Mouse (Mus musculus): ENCODE measurements around the gene Epha7. TPM values are rescaled to one million over a fixed set of nuclear protein-coding genes. Genes with fewer than 3 reads are reported as not detected.

The Epha7 gene
- 1 to 10 TPM; 7.0 to 8.6 TPM for total RNA-seq (2021)
- long read RNA-seq, experiment 1, full-length matches to known transcripts: 3 of 6 reads
- long read RNA-seq, experiment 1, partial matches to known transcripts: 0 of 6 reads
- long read RNA-seq, experiment 1, other reads (novel, unspliced or antisense): 3 of 6 reads
- long read RNA-seq, experiment 2, full-length matches to known transcripts: 6 of 8 reads
- long read RNA-seq, experiment 2, partial matches to known transcripts: 0 of 8 reads
- long read RNA-seq, experiment 2, other reads (novel, unspliced or antisense): 2 of 8 reads

GRCm38 (mm10) chr4:28812691-28813289 is at the start of gene Epha7:
Epha7 (plus strand) TSS chr4:28813131.
- peak; percentile 96 to 98 for DNase-seq (ENCODE audit: low spot score in 2 of 2)

GRCm38 (mm10) chr4:28783961-28784360 is 29.0 kb upstream of the Epha7 start:
- no peak for DNase-seq (ENCODE audit: low spot score in 2 of 2)

DNA sequence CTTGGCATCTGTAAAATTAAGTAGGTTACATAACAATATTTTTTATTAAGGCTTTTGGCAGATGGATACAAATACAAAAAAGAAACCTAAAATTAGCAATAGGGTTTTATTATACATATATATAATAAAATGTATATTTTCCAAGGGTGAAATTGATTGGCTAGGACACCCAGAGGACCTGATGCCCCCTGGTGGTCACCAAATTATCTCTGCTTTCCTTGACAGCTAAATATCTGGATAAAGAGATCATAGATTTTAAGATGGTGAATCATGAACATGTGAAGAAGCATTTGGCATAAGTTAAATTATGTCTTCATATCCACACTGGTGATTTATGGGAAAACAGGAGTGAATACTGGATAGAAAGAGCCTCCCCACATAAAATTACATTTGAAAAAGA is 4.1 kb upstream of the Epha7 start:
- DNase-seq (ENCODE audit: low spot score in 2 of 2): peak in 1 of 2 experiments; percentile 14

- no peak for DNase-seq (ENCODE audit: low spot score in 2 of 2)
Measured at GRCm38 (mm10) chr4:28809703-28810102, 3.2 kb upstream of the Epha7 start.

- peak; percentile 37 to 49 for DNase-seq (ENCODE audit: low spot score in 2 of 2)
Measured at GRCm38 (mm10) chr4:28813551-28814475, 882 bp downstream of the Epha7 start.

GRCm38 (mm10) chr4:28814476-28814815 is 1.5 kb downstream of the Epha7 start:
- DNase-seq (ENCODE audit: low spot score in 2 of 2): no peak

DNA sequence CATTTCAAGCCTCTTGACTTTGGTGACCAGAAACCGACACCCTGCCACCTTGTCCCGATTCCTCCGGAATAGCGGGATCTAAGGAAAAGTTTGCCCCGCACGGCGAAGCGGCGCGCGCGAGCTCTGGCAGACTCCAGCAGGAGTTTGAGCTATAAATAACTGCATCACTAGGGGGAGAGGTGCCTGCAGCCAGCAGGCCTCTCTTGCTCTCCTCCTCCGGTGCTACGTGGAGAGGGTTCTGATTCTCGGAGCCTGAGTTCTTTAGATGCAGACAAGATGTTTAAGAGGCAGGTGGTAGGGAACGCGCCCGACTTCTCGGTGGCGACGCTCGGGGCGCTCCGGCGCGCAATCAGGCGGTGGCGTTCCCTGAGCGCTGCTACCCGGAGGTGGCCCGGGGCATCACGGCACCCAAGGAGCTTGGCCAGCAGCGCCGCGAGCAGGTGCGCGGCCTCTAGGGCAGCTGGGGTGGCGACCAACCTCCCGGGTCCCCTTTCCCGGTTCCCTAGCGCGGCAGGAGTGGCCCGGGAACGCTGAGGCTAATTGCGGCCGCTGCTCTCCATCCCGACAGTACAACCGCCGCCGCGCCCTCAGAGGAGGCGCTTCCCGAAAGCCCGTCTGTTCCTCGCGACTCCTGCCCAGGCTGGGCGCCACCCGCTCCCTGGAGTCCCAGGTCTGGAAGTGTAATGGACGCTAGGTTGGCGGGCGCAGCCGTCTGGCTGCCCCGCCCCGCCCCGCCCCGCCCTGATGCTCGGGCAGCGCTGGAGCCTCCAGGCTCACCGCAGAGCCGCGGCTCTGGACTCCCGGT is 2.1 kb downstream of the Epha7 start:
- peak; percentile 44 to 59 for DNase-seq (ENCODE audit: low spot score in 2 of 2)

DNA sequence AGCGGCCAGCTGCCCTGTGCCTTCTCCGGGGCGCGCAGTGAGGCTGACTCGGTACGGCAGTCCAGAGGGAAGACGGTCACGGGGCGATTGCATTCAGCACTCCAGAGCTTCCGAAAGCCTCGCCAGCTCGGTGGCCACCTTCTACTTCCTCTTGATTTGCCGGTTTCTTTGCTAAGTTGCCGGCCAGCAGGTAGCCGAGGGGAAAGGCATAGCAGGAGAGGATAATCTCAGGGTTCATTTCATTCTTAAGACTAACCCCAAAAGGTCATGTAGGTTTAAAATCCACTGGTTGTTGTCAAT is 2.6 kb downstream of the Epha7 start:
- no peak for DNase-seq (ENCODE audit: low spot score in 2 of 2)

- DNase-seq (ENCODE audit: low spot score in 2 of 2): no peak
Measured at GRCm38 (mm10) chr4:28823616-28824015, 10.7 kb downstream of the Epha7 start.

DNA sequence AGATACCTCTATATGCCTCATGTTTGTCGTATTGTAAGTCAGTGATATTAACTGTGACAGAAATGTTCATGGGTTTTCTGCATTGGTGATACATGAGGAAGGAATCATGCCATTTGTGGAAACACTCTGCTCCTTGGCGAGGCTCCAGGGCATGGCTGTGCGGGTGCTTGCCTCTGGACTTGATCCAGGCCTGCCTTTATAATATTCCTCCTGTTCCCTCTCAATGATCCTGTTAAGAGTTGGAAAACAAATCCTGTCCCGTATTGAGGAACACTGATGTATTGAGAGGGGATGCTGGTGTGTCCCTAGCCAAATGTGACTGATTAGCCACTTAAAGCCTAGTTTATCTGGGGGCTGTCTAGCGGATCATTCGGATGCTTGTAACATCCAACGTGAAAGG is 11.7 kb downstream of the Epha7 start:
- peak in 1 of 2 experiments; percentile 22 for DNase-seq (ENCODE audit: low spot score in 2 of 2)

GRCm38 (mm10) chr4:28837669-28838068 is 24.7 kb downstream of the Epha7 start:
- no peak for DNase-seq (ENCODE audit: low spot score in 2 of 2)

GRCm38 (mm10) chr4:28846311-28846710 is 33.4 kb downstream of the Epha7 start:
- no peak for DNase-seq (ENCODE audit: low spot score in 2 of 2)

GRCm38 (mm10) chr4:28850388-28850787 is 37.5 kb downstream of the Epha7 start:
- DNase-seq (ENCODE audit: low spot score in 2 of 2): no peak

- no peak for DNase-seq (ENCODE audit: low spot score in 2 of 2)
Measured at GRCm38 (mm10) chr4:28862845-28863666, 50.1 kb downstream of the Epha7 start.

DNA sequence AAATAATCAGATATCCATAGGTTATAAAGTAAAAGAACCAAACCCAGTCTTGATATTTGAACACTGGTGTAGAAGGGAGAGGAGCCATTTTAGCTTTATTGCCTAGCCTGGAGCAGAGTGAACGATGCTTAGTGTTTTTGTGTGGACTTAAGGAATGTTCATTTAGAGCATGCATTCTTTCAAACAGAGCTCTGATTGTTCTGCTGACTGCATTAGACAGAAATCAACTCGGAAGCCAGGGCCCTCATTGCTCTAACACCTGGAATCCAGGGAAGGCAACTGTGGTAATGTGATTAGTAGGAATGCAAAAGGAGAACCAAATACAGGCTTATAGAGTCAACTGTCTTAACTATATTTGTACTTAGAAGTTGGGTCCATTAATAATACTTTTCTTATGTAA is 53.5 kb downstream of the Epha7 start:
- no peak for DNase-seq (ENCODE audit: low spot score in 2 of 2)

- DNase-seq (ENCODE audit: low spot score in 2 of 2): no peak
Measured at GRCm38 (mm10) chr4:28871615-28872014, 58.7 kb downstream of the Epha7 start.

GRCm38 (mm10) chr4:28881271-28882044 is 68.5 kb downstream of the Epha7 start:
- DNase-seq (ENCODE audit: low spot score in 2 of 2): no peak

DNA sequence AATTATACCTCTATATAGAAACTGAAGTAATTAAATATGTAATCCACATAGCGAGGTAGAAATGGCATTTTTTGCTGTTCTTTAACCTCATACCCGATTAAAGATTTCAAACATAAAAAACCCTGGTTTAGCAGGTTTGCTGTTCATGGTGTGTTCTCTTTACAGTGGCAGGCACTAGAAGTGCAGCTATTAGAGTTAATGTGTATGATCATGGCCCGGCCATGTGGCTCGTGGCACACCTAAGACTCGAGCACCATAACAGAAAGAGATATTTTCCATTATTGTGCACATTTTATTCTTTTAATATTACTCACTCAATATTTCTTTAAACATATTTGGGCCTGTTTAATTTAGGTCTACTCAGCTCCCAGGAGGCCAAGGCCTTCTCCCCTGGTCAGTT is 76.7 kb downstream of the Epha7 start:
- DNase-seq (ENCODE audit: low spot score in 2 of 2): no peak

- DNase-seq (ENCODE audit: low spot score in 2 of 2): no peak
Measured at GRCm38 (mm10) chr4:28890102-28890501, 77.2 kb downstream of the Epha7 start.

DNA sequence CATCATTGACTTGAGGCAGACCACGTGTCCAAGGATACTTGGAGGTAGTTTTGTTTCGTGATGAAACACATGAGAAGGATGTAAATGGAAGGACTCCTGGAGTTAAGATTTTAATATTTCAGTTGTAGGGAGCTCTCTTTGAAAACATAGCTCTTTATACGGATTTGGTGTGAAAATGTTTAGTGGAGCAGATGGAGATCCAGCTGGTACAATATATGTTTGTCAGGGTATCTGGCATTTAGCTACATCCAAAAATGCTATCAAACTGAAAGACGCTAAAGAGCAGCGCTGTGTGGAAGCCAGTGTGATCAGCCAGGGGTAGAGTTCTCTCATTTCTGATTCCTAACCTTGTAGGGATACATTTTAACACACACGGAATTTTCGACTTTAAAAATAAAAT is 82.5 kb downstream of the Epha7 start:
- no peak for DNase-seq (ENCODE audit: low spot score in 2 of 2)

Data from gastrocnemius, postnatal 4 days (tissue).